Mouse (Mus musculus): ENCODE results near the gene Bpifc.

DNA sequence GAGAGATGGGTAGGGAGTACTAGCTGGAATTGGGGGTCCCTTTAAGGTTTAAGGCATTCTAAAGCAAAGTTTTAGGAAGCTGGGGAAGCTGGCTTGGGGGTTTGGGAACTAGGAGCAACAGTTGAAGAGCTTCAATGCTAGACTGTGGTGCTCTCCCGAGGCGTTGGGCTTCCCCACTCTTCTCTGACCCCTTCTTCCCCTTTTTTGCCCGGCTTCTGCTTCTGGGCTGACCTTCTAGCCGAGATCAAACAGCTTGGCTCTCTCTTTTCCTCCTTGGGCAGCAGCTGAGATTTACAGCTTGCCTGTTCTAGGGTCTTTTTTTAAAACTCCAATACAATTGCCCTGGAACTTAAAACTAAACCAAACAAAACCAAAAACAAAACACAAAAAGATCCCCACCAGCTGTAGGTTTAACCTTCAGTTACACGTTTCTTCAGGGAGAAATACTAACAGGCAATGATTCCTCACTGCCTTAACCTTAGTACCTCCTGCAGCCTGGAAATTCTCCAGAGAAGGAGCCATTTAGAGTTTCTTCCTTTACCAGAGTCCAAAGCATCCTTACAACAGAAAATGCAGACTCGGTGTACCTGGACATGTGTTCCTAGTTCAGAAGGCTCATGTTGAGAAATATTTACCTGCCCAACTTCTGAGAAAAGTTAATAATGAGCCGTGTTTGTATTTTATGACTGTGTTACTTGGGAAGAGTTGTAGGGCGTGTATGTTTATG lies 41.6 kb downstream of the Bpifc start:
- no peak for TF ChIP-seq TCF12 (IDR thresholded peaks at IDR 0.05; ENCODE audit: insufficient read depth, poor library complexity, severe bottlenecking)
- no peak for TF ChIP-seq MYOG (IDR thresholded peaks at IDR 0.05; ENCODE audit: control insufficient read depth in 1 of 3, insufficient read depth in 1 of 3, insufficient read length in 2 of 3, low read depth in 2 of 3)
- TF ChIP-seq POLR2A (IDR thresholded peaks at IDR 0.05; ENCODE audit: insufficient read length, low read depth): no peak
- TF ChIP-seq MYOD1 (IDR thresholded peaks at IDR 0.05; ENCODE audit: control insufficient read depth in 1 of 3, insufficient read length in 2 of 3, low read depth in 2 of 3): no peak
- TF ChIP-seq MAX (IDR thresholded peaks at IDR 0.05; ENCODE audit: low read depth): no peak
- TF ChIP-seq USF1 (IDR thresholded peaks at IDR 0.05; ENCODE audit: low read depth): no peak
